Mouse (Mus musculus) midbrain, embryonic 11.5 days (tissue): ENCODE results near the gene Map3k19. TPM values are rescaled to one million over a fixed set of nuclear protein-coding genes. Genes with fewer than 3 reads are reported as not detected.

Experiments
- ATAC-seq: fragments of 200-750 bp; cut with Nextera tagmentation; 2 replicates; pipeline ENCODE4 v1.8.0; 2017; ENCODE audit warnings: moderate TSS enrichment, moderate library complexity; ENCODE audit not compliant: low FRiP score
- DNase-seq: peaks from one replicate; pipeline ENCODE4 v3.0.0; 2015; ENCODE audit warnings: low spot score; ENCODE audit errors: missing footprints
- H3K27ac ChIP-seq: fragments of 300-500 bp; sonication (generic); 2 replicates; pipeline ENCODE4 v1.5.1; 2014; ENCODE audit warnings: low read depth, low read length
- H3K27me3 ChIP-seq: fragments of 300-500 bp; sonication (generic); 2 replicates; pipeline ENCODE4 v1.6.1; 2014; ENCODE audit warnings: mild to moderate bottlenecking, low read length, moderate library complexity, mixed read lengths; ENCODE audit not compliant: control insufficient read depth, insufficient read depth
- H3K36me3 ChIP-seq: fragments of 300-500 bp; sonication (generic); 2 replicates; pipeline ENCODE4 v1.6.1; 2014; ENCODE audit warnings: mild to moderate bottlenecking, low read length, moderate library complexity, mixed read lengths; ENCODE audit not compliant: control insufficient read depth, insufficient read depth
- H3K4me1 ChIP-seq: fragments of 300-500 bp; sonication (generic); 2 replicates; pipeline ENCODE4 v1.6.1; 2014; ENCODE audit warnings: low read length; ENCODE audit not compliant: control insufficient read depth, insufficient read depth
- H3K4me2 ChIP-seq: fragments of 300-500 bp; sonication (generic); 2 replicates; pipeline ENCODE4 v1.6.1; 2014; ENCODE audit warnings: mild to moderate bottlenecking, moderate library complexity
- H3K4me3 ChIP-seq: fragments of 300-500 bp; sonication (generic); 2 replicates; pipeline ENCODE4 v1.5.1; 2014; ENCODE audit warnings: low read depth, low read length
- H3K9ac ChIP-seq: fragments of 300-500 bp; sonication (generic); 2 replicates; pipeline ENCODE4 v1.6.1; 2014; ENCODE audit warnings: low read length
- H3K9me3 ChIP-seq: fragments of 300-500 bp; sonication (generic); 2 replicates; pipeline ENCODE4 v1.6.1; 2016; ENCODE audit warnings: low read length; ENCODE audit not compliant: control insufficient read depth
- WGBS: fragments of 180-500 bp; shearing (Covaris S2); extraction: QIAGEN DNeasy Blood & Tissue Kit; methylation state at CpG from one replicate; pipeline ENCODE4 v1.1.7; 2014; 5-methylcytosine and 5-hydroxymethylcytosine counted together
- polyA plus RNA-seq: library from polyadenylated mRNA; unstranded; fragments of >200 nt; fragmentation: Nextera tagmentation; extraction: Ambion mirVana; gene quantifications from 2 replicates; pipeline ENCODE4 v1.2.1, GENCODE M21; 2014

Map3k19 gene
- polyA plus RNA-seq, 1 experiment from 2014 or later, result 0.10 TPM

DNA sequence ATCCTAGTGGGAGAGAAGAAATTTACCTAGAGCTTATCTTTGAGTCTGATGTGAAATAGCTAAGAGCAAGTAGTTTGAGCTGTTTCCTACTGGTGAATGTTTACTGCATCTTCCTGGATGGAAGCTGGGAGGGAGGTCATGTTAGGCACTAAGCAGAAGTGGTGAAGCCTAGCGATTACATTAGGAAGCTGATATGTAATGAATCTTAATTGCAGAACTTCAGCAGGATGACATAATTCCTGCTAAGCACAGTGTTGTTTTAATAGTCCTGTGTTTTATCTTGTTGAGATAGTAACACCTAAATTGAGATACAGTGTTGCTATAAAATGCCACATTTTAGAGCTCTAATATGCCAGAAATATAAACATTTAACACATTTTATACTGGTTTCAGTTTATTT is 68.9 kb downstream of the Map3k19 start:
- DNase-seq, result peak; percentile 23
- Histone ChIP-seq H3K9me3 (no peaks in the 10 kb centered on the region), H3K9ac (no peak overlapping the region), H3K36me3 (no peaks in the 10 kb centered on the region), H3K27ac (no peak overlapping the region), H3K4me2 (no peak overlapping the region), H3K27me3 (no peaks in the 10 kb centered on the region), H3K4me3 (no peak overlapping the region), H3K4me1 (no peaks in the 10 kb centered on the region)
- ATAC-seq, result no peak
- 93% methylated on average over 1 of the region's 1 CpGs for WGBS

DNA sequence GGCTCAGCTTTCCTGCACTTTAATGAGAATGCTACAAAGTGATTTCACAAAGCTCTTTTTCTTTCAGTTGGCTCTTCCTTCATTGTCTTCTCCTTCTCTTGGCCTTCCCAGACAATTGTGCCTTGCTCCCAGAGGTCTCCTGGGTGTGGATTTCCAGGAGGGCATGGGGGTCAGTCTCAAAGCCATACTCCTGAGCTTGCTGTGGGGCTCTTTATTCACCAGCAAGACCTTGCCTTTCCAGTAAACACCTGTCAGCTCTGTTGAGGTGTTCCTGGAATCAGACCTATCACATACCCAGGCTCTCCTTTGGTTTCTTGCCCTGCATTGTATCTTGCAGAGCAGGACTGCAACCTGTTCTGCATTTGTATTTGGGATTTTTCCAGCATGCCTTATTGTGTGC is 71.0 kb downstream of the Map3k19 start:
- Histone ChIP-seq H3K27me3 (no peaks in the 10 kb centered on the region), H3K4me3 (no peak overlapping the region), H3K27ac (no peak overlapping the region), H3K4me2 (no peak overlapping the region), H3K9ac (no peak overlapping the region), H3K4me1 (no peaks in the 10 kb centered on the region), H3K9me3 (no peaks in the 10 kb centered on the region), H3K36me3 (no peaks in the 10 kb centered on the region)
- DNase-seq (no peak), ATAC-seq (no peak)

DNA sequence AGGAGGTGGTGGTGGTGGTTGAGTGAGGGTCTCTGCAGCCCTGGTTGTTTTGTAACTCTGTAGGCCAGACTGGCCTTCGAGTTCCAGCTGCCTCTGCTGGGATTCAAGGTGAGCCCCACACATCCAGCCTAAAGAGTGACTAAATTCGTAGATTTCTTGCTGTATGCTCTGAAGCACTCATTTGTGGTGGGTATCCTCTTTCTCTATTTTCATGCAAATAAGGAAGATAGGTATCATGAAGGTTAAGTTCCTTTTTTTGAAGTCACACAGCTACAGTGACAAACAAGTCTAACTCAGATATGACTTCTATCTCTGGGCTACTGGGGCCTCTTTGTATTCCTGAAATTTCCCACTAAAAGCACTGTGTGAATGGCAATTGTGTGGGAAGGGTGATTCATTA is 74.0 kb downstream of the Map3k19 start:
- no peak overlapping the region for H3K4me2 ChIP-seq
- no peak for DNase-seq
- no peak overlapping the region for H3K4me3 ChIP-seq
- no peak overlapping the region for H3K9ac ChIP-seq
- H3K9me3 ChIP-seq, result no peaks in the 10 kb centered on the region
- no peak overlapping the region for H3K27ac ChIP-seq
- H3K36me3 ChIP-seq, result 0 out of 2 replicates have a peak, but pooled peaks cover 3% of the 10 kb centered on the region
- WGBS, result 75% methylated on average over 2 of the region's 2 CpGs
- H3K27me3 ChIP-seq, result no peaks in the 10 kb centered on the region
- ATAC-seq, result no peak
- peaks cover 6% of the 10 kb centered on the region for H3K4me1 ChIP-seq

DNA sequence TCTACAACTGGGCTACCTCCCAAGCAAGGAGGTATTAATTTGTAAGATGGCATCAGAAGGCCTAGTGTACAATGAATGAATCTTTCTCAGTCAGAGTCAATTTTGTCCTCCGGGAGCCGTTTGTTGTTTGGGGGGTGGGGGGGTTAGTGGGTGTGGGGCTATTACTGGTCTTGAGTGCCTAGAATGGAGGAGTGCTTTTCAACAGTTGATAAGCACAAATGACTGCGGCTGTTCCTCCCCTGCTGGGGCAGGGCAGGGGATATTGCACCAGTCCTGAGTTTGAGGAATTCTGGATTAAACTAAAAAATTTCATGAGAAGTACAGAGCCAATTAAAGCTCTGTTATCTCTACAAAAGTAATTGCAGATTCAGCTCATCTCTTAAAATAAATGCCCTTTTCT is 74.7 kb downstream of the Map3k19 start:
- WGBS, result 36% methylated on average over 3 of the region's 3 CpGs
- Histone ChIP-seq H3K9me3 (no peaks in the 10 kb centered on the region), H3K27me3 (no peaks in the 10 kb centered on the region), H3K9ac (no peak overlapping the region), H3K36me3 (0 out of 2 replicates have a peak, but pooled peaks cover 3% of the 10 kb centered on the region), H3K4me2 (no peak overlapping the region), H3K4me3 (no peak overlapping the region), H3K4me1 (peaks cover 6% of the 10 kb centered on the region), H3K27ac (no peak overlapping the region)
- ATAC-seq (no peak), DNase-seq (no peak)

DNA sequence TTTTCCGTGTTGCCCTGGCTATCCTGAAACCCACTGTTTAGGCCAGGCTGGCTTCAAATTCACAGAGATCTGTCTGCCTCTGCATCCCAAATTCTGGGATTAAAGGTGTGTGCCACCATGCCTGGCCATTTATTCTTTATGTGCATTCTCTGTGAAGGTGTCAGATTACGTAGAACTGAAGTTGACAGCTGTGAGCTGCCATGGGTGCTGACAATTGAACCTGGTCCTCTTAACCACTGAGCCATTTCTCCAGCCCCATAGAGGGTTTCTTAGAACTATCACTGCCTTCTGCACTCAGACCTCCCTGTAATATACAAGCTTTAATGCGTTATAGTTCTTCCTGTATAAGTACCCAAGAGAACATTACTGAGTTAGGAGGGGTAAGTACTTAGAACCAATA is 76.2 kb downstream of the Map3k19 start:
- H3K27me3 ChIP-seq, result no peaks in the 10 kb centered on the region
- H3K36me3 ChIP-seq, result 0 out of 2 replicates have a peak, but pooled peaks cover 3% of the 10 kb centered on the region
- H3K4me1 ChIP-seq, result peaks cover 6% of the 10 kb centered on the region

DNA sequence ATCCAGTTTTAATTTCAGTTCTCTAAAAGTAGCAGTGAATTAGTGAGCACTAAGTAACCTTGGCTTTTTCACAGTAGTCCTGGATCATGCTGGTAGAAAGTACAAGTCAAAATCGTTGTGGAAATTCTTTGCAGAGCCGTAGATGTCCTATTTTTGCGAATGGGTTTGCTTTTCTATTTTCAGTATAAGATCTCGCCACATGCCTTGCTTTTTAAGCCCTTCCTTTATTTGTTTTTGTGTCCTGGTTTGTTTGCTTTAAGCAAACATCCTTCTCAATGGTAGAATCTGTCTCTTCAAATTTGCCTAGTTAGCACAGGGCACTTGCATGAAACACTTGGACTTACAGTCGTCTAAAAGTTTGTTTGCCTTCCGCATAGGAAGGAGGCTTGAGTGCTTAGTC is 78.6 kb downstream of the Map3k19 start:
- H3K27me3 ChIP-seq, result no peaks in the 10 kb centered on the region
- DNase-seq, result no peak
- no peak overlapping the region for H3K27ac ChIP-seq
- no peaks in the 10 kb centered on the region for H3K9me3 ChIP-seq
- peak overlapping the region; percentile 27; the same call in 1 of the 2 replicates for H3K9ac ChIP-seq
- 0 out of 2 replicates have a peak, but pooled peaks cover 3% of the 10 kb centered on the region for H3K36me3 ChIP-seq
- no peak for ATAC-seq
- H3K4me2 ChIP-seq, result peak overlapping the region; percentile 37
- WGBS, result 64% methylated on average over 6 of the region's 6 CpGs
- 0 out of 2 replicates have a peak overlapping the region, but pooled peaks have one; percentile 9 for H3K4me3 ChIP-seq
- H3K4me1 ChIP-seq, result peaks cover 9% of the 10 kb centered on the region

More for the DNA sequence above, 76.2 kb downstream of the Map3k19 start:
- no peak for ATAC-seq
- H3K9ac ChIP-seq, result no peak overlapping the region
- H3K4me3 ChIP-seq, result no peak overlapping the region
- H3K4me2 ChIP-seq, result no peak overlapping the region
- 95% methylated on average over 3 of the region's 3 CpGs for WGBS
- no peak for DNase-seq
- H3K27ac ChIP-seq, result no peak overlapping the region
- no peaks in the 10 kb centered on the region for H3K9me3 ChIP-seq

DNA sequence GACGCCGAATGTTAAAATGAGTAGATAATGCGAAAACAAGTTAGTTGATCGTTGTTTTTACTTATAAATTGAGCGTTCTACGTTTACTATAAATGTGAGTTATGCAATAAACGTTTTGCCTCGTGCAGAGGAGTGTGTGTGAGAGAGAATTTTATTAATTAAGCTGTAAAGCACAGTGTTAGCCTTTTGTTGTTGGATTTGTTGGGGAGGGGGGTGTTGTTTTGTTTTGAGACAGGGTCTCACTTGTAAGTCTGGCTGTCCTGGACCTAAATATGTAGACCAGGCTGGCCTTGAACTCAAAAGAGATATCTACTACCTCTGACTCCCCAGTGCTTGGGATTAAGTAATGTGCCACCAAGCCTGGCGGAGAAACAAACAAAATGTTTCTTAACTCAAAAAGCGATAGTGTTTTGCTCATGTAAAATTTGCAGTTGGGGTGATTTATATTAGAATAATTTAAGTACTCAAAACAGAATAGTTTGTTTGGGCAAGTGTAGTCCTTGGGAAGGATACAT is 79.6 kb downstream of the Map3k19 start:
- Histone ChIP-seq H3K9me3 (no peaks in the 10 kb centered on the region), H3K27me3 (no peaks in the 10 kb centered on the region), H3K9ac (peak overlapping the region; percentile 95), H3K36me3 (0 out of 2 replicates have a peak, but pooled peaks cover 3% of the 10 kb centered on the region), H3K27ac (no peak overlapping the region), H3K4me2 (peak overlapping the region; percentile 69), H3K4me3 (peak overlapping the region; percentile 93), H3K4me1 (peaks cover 9% of the 10 kb centered on the region)
- no peak for ATAC-seq
- 8% methylated on average over 10 of the region's 10 CpGs for WGBS
- peak; percentile 86 for DNase-seq

DNA sequence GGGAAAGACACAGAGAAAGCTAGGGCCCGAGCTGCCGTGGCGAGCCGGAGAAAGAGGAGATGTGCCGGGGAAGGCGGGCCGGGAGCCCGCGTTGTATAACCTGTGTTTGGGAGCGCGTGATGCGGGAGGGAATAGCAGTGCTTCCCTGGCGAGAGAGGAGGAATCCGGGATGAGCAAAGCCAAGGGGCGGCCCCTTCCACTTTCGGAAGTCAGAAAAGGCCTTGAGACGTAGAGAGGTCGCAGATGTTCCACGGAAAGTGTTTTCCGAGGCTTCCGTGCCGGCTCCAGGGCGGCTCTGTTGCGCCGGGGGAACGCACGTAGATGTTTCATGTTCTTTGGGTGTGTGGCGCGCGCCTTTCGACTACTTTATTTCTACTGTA is 80.3 kb downstream of the Map3k19 start:
- H3K27me3 ChIP-seq, result no peaks in the 10 kb centered on the region
- peak overlapping the region; percentile 93 for H3K4me3 ChIP-seq
- 0 out of 2 replicates have a peak, but pooled peaks cover 3% of the 10 kb centered on the region for H3K36me3 ChIP-seq
- no peak for ATAC-seq
- DNase-seq, result no peak
- no peaks in the 10 kb centered on the region for H3K9me3 ChIP-seq
- H3K27ac ChIP-seq, result peak overlapping the region; percentile 81
- peaks cover 9% of the 10 kb centered on the region for H3K4me1 ChIP-seq
- peak overlapping the region; percentile 95 for H3K9ac ChIP-seq
- peak overlapping the region; percentile 69 for H3K4me2 ChIP-seq
- under 1% methylated on average over 31 of the region's 31 CpGs for WGBS

DNA sequence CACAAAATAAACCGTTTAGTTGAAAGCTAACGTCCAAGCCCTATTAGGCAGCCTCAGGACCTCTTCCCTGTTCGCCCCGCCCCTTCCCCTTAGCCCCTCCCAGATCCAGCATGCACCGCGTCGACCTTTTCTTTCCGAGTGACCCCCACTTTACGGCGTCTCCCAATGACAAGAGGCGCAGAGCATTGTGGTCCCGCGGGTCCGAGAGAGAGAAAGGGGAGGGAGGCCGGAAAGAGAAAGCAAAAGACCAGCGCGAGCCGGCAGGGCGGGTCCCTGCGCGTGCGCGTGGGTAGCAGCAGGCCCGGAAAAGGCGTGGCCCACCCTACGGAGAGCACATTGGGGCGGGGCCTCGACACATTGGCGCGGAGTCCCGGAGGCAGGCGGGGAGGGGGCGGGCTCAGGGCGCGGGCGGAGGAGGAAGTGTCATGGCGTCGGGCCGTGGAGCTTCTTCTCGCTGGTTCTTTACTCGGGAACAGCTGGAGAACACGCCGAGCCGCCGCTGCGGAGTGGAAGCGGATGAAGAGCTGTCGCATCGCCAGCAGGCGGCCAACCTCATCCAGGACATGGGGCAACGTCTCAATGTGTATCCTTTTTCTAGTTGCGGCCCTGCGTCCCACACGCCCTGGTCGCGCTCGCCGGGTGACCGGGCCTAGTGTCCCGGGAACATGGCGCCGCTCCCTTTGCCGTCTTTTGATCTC is 80.9 kb downstream of the Map3k19 start, which contains the start of gene Ccnt2:
TSS of gene Ccnt2 (plus strand) at position 362 of the 698 bp plus-strand sequence.
- H3K9me3 ChIP-seq, result no peaks in the 10 kb centered on the region
- peak; percentile 99 for ATAC-seq
- DNase-seq, result peak; percentile 100
- H3K36me3 ChIP-seq, result 0 out of 2 replicates have a peak, but pooled peaks cover 3% of the 10 kb centered on the region
- no peaks in the 10 kb centered on the region for H3K27me3 ChIP-seq
- peak within 1 kb of the TSS; percentile 95 for H3K9ac ChIP-seq
- peak within 1 kb of the TSS; percentile 93 for H3K4me3 ChIP-seq
- WGBS, result under 1% methylated on average over 62 of the region's 63 CpGs
- peak within 1 kb of the TSS; percentile 69 for H3K4me2 ChIP-seq
- H3K27ac ChIP-seq, result peak within 1 kb of the TSS; percentile 81
- peaks cover 9% of the 10 kb centered on the region for H3K4me1 ChIP-seq
